Mouse (Mus musculus): ENCODE results near the gene Isg15.

- TF ChIP-seq CTCF (conservative IDR thresholded peaks at IDR 0.05; ENCODE audit: low read length) (no peak), POU5F1 (IDR thresholded peaks at IDR 0.05; ENCODE audit: borderline replicate concordance, low read length) (no peak), NANOG (IDR thresholded peaks at IDR 0.05; ENCODE audit: borderline replicate concordance, low read length) (no peak)
Observed at GRCm38 (mm10) chr4:156203001-156203412, 2.4 kb upstream of the Isg15 start, which contains the start of gene AW011738.

All from E14TG2a.4 (cell line).